Mouse (Mus musculus) MEL-GATA-1-ER (cell line): ENCODE measurements around the gene Arsg.

Source experiments
- DNase-seq: peaks from one replicate; pipeline ENCODE4 v3.0.0-alpha.2; 2012; ENCODE audit warnings: low read depth; ENCODE audit errors: extremely low read depth

Arsg gene

GRCm38 (mm10) chr11:109583986-109584385 is 110.8 kb downstream of the Arsg start:
- DNase-seq = peak; percentile 34

GRCm38 (mm10) chr11:109584843-109585713 is 111.9 kb downstream of the Arsg start:
- DNase-seq = peak; percentile 65

GRCm38 (mm10) chr11:109586424-109586823 is 113.2 kb downstream of the Arsg start:
- peak; percentile 2 for DNase-seq

GRCm38 (mm10) chr11:109587019-109587418 is 113.8 kb downstream of the Arsg start:
- peak; percentile 17 for DNase-seq

DNA sequence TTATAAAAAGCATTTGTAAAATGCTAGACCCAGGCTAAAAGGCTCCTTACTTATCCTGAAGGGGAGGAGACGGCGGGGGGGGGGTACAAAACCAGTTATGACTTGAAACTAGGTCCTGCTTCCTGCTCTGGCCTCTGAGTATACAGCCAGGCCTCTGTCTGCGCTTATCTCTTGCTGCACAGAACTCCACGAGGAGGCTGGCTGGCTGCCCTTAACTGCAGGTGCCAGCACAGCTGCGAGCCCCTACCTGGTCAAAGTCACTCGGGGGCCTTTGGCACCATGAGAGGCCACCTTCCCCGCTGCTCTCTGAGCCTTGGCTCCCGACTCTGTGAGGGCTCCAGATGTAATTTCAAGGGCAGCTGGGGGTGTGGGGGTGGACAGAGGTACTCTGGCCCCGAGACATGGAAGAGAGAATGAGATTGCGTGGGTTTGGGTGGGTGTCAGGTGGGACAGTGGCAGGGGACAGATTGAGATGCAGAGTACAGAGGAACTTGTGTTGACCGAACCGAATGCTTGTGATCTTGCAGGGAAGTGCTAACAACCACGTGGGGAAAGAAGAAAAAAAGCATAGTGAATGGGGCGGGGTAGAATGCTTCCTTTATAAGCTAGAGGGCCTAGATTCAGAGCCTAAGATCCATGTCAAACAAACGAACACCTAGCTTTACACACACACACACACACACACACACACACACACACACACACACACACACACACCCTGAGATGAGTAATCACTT is 114.6 kb downstream of the Arsg start:
- DNase-seq = peak; percentile 76

- no peak for DNase-seq
Observed at GRCm38 (mm10) chr11:109590012-109590411, 116.8 kb downstream of the Arsg start.

GRCm38 (mm10) chr11:109591511-109591910 is 118.3 kb downstream of the Arsg start:
- DNase-seq = no peak

- DNase-seq = no peak
Observed at GRCm38 (mm10) chr11:109593200-109593981, 120.2 kb downstream of the Arsg start.

- no peak for DNase-seq
Observed at GRCm38 (mm10) chr11:109594761-109595160, 121.6 kb downstream of the Arsg start.

GRCm38 (mm10) chr11:109598778-109599570 is 125.8 kb downstream of the Arsg start:
- DNase-seq = no peak

DNA sequence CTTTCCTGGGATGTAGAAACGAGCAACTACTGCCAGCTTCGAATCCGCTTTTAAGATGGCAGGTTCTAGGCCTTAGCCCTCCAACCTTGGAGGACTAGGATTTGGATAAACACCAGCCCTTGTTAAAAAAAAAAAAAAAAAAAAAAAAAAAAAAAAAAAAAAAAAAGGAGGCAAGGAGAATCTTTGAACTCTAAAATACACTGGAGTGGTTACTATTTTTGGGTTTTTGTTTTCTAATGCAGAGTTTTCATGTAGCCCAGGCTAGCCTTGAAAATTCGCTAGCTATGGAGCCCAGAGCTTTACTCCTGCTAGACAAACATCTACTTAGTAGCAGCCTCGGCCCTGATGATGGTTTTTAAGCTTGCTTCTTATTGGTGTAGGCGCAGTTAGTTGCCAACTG is 134.4 kb downstream of the Arsg start:
- DNase-seq = no peak

GRCm38 (mm10) chr11:109608976-109609625 is 135.9 kb downstream of the Arsg start:
- DNase-seq = no peak

GRCm38 (mm10) chr11:109610046-109610794 is 137.0 kb downstream of the Arsg start:
- DNase-seq = no peak

DNA sequence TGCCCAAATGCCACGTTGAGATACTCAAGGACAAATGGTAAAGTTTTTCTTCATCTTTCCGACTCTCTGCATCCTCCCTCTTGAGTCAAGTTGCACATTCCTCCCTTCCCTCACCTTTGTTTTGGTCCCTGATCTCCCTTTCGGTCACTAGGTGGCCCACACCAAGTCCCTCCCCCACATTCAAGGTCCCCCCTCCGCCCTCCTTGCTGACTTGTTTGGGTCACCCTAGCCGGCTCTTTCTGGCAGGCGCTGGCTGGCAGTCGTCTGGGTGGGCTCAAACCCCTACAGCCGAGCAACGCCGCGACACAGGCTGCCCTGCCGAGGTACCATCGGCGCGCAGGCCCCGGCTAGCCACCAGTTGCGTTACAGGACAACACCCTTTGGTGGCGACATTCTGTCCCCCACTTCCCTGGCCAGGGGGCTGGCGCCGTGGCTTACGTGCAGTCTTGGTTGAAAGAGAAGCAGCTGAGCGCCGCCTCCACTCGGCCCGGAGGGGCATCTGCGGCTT is 137.7 kb downstream of the Arsg start:
- DNase-seq = no peak

- DNase-seq = peak; percentile 95
Observed at GRCm38 (mm10) chr11:109611303-109612149, 138.4 kb downstream of the Arsg start, which contains the start of gene Wipi1. TSS of gene Wipi1 (minus strand) at chr11:109611967.

DNA sequence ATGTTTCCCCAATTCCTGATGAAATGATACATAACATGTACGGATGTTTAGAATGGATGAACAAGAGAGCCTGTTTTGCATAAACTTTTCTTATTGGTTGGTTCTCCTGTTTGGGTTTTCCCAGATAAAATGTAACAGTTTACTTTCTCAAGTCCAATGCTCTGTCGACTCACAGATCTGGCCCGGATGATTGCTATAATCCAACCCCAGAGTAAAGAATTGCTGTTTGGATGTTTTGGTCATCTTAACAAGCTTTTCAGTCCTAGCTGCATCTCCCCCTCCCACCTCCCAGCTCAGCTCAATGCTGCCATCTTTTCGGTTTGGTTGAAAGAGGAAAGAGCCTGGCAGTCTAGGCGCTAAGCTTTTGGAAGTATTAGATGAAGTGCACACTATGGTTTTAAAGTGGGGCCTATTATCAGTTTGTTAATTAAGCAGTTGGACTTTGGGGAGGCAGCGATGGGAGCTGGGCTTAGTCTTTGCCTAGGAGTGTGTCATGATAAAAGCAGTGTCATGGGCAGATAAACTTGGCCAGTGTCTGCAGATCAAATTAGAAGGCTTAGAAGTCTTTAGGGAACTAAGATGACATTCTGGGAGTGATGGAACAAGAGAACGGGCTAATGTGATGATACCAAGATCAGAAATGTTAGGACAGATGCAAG is 139.8 kb downstream of the Arsg start:
- peak; percentile 69 for DNase-seq

- DNase-seq = no peak
Observed at GRCm38 (mm10) chr11:109615286-109615685, 142.1 kb downstream of the Arsg start.

GRCm38 (mm10) chr11:109616352-109616751 is 143.2 kb downstream of the Arsg start:
- no peak for DNase-seq
